Mouse (Mus musculus): Measurements from ENCODE around the gene Dennd2a.
"Not testable (repeated sequence)": the region's sequence is repeated elsewhere in the genome, so short reads cannot be mapped to it uniquely, and the experiment has no call there.

Dennd2a gene

DNA sequence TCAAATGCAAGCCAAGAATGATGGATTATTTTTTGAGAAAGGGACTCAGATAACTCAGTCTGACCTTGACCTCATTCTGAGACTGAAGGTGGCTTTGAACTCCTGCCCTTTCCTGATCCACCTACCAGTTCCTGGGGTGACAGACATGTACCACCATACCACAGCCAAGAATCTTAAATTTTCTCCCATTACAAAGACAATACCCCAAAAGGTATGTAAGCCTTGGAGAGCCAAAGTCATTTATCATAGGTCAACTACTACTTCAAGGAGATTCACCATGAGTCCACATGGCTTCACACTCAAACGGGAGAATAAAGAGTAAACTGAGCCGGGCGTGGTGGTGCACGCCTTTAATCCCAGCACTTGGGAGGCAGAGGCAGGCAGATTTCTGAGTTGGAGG is 107.1 kb downstream of the Dennd2a start:
- no peak for DNase-seq (ENCODE audit: low spot score)

DNA sequence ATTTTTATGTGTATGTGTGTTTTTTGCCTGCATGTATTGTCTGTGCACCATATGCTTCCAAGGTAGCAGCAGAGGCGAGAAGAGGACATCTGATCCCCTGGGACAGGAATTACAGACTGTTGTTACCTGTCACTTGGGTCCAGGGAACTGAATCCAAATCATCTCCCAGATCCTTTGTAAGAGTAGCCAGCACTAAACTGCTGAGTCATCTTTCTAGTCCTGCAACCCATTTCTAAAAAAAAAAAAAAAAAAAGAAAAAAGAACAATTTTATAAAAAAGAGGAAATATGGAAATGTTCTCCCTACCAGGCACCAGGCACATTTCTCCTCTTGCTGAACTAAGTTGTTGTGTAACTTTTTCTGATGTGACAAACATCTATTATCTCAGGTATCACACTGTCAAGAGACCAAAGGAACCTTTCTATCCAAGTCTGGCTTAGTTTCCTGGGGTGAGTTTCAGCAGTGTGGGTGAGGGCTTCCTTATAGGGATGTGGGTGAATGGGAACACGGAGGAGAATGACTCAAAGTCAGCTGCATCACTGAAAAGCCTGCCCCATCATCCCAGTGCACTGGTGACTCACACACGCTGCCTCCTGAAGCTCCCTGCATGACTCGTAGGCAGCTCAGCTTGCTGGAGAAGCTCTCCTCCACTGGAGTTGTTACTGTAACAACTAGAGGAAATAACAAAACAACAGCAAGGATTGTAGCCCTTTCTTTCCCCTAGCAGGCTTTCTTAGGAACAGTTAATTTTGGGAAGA is 110.1 kb downstream of the Dennd2a start:
- DNase-seq (ENCODE audit: low spot score), result no peak

DNA sequence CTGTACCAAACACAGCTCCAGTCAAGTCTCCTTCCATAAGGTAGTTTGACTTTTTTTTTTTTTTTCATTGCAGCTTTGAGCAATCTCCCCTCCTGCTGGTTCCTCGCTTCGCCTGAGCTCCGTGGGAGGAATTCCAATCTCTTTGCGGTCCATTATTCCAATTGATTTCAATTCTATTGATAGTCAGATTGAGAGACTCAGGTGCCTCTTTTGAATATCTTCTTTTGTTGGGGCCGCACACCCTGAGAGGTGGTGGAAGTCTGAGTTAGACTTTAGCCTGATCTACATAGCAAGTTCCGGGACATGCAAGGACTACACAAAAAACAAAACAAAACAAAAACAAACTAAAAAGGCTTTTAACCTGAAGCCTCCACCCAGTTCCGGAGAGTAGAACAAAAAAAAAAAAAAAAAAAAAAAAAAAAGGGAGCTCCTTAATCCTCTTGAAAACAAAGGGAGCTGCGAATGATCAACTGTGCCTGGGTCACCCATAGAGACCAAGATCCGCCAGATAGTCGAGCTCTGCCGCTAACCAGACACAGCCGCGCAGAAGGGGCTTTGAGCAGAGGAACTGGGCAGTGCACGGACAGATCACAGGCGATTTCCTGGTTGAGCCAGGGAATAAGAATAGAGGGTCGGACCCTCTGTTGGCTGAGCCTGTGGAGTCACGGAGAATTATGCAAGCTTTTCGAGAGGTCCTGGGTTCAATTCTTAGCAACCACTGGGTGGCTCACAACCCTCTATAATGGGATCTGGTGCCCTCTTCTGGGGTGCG is 111.7 kb downstream of the Dennd2a start:
- peak; percentile 47 for DNase-seq (ENCODE audit: low spot score)

DNA sequence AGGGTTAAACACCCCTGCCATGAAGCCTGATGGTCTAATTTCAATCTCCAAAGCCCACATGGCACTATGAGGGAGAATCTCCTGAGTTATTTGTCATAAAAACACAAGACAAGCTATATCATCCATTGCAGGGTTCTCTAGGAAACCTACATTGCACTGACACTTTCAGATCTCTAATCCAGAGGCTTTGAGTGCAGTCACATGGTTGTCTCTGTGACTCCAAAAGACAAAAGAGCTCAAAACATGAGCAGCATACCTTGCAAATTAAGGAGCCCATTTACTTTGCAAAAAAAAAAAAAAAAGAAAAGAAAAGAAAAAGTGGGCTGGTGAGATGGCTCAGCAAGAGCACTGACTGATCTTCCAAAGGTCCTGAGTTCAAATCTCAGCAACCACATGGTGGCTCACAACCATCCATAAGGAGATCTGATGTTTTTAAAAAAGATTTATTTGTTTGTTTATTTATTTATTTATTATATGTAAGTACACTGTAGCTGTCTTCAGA is 114.8 kb downstream of the Dennd2a start:
- DNase-seq (ENCODE audit: low spot score), result no peak

DNA sequence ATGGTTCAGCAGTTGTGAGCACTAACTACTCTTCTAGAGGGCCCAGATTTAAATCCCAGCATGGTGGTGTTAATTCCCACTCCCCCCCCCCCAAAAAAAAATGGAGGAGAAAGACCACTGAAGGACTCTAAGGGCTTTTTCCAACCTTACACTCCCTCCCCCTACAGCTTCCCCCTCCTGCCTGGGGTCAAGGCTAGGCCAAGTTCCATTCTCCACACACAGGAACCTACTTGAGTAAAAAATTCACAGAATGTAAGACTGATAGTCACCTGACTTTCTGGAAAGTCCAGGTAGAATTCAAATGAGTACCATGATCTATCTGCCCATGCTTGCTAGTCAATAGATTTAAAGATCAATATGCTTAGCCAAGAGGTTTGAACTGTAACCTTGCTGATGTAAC is 117.5 kb downstream of the Dennd2a start:
- no peak for DNase-seq (ENCODE audit: low spot score)

DNA sequence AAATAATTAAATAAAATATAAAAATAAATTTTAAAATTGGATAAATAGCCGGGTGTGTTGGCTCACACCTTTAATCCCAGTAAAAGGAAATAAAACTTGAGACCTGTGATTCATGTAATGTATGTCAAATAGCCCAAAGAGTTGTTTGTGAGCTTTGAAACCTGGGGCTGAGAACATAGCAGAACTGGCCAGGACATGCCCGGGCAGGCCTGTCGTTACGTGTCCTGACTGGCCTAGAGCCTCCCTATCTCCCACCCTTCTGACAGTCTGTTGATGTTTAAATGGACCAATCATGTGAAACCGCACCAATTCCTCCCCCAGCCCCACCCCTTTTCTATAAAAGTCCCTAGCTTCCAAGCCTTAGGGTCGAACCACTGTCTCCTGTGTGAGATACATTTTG is 120.1 kb downstream of the Dennd2a start:
- not testable (repeated sequence) for DNase-seq (ENCODE audit: low spot score)

DNA sequence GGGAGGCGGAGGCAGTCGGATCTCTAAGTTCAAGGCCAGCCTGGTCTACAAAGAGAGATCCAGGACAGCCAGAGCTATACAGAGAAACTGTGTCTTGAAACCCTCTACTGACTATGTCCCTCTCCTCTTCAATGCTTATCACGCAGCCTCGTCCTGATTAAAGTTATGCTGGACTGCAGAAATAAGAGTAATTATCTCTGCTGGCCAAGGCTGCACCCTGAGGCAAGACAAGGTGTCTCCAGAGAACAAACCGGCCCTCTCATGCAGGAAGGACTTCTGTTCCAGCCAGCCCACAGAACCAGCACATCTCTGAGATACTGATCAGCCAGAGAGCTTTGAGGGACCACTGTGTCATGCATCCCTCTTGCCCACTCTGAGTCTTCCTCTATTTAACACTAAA is 121.8 kb downstream of the Dennd2a start:
- DNase-seq (ENCODE audit: low spot score), result no peak

DNA sequence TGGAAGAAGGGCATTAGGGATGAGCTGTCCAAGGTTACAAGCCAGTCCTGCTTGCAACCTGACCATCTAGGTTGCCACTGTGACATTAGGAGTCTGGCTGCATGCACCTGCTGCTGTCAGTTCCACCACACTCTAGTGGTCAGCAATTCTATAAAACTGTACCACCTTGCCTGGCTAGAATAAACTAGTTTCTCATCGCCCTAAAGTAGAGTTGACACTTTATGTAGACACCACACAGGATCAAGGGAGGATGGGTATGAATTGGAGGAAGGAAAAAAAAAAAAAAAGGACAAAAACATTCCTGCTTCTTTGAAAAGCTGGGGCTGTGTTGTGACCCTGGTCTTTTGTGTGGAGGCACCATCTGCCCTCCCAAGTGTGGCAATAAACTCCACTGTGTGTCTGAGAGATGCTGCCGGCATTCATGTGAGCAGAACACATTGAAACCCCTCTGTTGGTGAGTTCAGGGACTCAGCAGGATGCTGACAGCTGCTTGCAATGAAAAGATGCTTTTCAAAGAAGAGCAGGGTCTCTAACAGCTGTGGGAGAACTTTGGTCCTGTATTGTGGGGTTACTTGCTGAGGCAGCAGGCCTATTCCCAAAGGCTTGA is 122.7 kb downstream of the Dennd2a start:
- DNase-seq (ENCODE audit: low spot score), result peak; percentile 77

DNA sequence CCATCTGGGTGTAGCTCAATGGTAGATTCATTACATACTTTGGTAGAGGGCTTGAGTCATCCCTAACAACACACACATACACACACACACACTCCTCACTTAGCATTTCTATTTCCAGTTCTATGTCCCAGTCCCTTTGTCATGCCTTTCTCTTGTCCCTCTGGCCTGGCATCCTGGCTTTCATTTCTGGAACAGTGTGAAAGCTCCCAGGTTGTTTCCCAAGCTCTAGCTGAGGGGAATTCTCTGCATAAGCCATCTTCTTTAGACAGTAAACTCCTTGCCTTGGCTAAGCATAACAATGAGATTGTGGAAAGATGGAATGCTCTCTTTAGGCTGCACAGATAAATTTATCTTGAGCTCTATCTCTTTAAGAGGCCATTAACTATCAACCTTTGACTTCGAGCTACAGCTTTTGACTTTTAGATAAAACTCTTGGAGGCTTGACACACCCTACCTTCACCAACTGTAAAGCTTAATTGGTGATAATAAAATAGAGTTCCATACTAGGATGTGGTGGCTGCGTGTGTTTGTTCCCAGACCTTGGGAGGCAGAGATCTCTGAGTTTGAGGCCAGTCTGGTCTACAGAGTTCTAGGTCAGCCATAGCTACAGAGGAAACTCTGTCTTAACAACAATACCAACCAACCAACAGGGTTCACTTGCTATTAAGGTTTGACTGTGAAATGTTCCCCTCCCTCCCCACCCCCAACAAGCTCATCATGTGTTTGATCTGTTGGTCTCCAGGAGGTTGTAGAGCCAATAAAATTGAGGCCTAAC is 123.4 kb downstream of the Dennd2a start:
- no peak for DNase-seq (ENCODE audit: low spot score)

DNA sequence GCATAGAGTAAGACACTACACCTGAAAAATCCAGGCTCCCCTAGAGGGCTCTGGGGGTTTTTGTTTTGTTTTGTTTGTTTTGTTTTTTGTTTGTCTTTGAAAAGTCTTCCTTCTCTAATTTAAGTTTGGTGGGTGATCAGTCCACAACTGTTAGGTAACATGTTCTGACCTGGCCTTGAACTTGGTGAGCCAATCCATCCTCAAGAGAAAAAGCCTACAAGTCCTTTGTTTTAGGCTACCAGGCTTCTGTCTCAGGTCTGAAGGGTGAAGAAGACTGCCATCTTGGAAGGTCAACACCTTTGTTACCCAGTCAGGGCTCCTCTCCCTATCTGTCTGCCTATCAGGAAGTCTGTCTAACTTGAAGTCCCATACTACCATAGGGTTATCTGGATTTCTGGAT is 124.0 kb downstream of the Dennd2a start:
- DNase-seq (ENCODE audit: low spot score), result no peak

DNA sequence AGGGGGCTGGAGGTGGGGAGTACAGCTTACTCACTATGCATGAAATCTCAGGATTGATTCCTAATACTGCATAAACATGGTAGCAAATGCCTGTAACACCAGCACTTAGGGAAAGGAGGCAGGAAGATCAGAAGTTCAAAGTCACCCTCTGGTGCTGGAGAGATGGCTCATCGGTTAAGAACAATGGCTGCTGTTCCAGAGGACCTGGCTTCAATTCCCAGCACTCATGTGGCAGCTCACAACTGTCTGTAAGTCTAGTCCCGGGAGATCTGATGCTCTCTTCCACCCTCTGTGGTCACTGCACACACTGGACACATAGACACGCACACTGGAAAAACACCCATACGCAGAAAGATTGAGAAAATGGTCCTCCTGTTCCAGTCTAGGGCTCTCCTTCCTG is 124.5 kb downstream of the Dennd2a start:
- DNase-seq (ENCODE audit: low spot score), result no peak

DNA sequence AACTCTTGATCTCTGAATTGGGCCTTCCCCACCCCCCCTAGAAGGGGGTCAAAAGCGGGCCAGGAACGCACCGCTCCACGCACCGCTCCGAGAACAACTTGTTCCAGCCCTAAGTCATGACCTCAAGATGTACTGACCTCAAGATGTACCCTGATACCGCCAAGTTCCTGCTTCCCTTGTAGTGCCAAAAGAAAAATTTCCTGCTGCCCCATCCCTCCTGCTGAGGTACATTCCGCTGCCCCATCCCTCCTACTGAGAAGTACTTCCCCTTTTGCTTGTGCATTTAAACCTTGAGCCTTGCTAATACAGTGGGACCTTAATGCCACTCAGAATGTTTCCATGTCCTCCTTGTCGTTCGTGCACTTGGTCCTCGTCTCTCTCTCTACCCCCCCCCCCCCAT is 126.9 kb downstream of the Dennd2a start:
- DNase-seq (ENCODE audit: low spot score), result no peak

DNA sequence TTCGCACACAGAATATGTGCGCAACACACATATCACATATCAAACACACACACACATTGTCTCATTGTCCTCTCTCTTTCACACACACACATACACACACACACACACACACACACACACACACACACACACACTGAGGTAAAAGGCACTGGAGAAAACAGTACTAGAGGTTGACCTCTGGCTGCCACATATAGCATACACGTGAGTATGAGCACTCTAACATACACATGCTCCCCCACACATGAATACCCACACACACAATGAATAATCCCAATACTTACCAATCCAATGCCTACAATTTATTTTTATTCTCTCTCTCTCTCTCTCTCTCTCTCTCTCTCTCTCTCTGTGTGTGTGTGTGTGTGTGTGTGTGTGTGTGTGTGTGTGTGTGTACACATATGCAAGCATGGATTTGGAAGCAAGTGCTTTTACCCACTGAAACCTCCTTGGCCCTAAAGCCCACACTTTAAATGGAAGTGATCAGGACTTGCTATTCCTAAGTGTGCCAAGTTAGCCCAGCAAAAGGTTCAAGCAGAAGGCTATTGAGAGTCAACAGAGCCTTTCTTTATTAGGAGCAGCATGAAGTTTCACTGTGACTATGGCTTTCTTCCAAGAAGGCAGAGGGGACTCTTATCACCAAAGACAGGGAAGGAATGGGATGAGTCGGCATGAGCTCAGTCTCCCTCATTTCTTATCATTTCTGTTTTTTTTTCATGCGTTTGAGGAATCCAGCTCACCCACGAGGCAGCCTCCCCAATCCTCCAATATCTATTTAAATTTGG is 128.5 kb downstream of the Dennd2a start:
- no peak for DNase-seq (ENCODE audit: low spot score)

DNA sequence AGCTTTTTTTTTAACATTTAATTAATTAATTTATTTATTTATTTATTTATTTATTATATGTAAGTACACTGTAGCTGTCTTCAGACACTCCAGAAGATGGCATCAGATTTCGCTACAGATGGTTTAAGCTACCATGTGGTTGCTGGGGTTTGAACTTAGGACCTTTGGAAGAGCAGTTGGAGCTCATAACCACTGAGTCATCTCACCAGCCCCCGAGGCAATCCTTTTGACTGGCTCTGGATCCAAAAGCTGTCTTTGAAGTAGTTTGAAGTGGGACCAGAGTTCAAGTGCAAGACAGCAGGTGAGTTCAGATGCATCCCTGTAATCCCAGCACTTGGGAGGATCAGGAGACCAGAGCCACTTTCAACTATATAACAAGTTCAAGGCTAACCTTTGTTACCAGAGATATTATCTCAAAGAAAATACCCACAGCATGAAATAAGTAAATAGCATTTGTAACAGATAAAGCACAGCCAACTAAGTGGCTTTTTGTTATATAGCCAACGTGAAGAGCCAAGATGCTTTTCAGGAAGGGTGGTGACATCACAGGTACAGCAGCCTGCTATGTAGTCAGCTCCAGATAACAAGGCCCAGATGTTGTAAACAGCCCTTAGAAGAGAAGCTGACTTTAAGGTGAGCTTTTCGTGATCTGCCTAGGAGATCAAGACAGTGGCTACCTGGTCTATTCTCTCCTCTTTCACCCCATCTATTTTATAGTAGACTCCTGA is 130.2 kb downstream of the Dennd2a start:
- no peak for DNase-seq (ENCODE audit: low spot score)

DNA sequence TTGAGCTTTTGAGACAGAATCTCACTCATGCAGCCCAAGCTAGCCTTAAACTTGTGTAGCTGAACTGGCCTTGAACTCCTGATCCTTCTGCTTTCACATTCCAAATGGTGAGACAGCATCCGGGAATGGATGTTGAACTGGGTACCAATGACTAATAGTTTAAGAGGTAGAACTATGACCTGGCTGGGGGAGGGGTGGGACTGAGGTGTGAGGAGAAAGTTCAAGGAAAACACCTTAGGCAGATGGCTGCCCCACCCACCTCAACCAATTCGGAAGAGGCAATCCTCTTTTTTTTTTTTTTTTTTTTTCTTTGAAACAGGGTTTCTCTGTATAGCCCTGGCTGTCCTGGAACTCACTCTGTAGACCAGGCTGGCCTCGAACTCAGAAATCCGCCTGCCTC is 130.9 kb downstream of the Dennd2a start:
- DNase-seq (ENCODE audit: low spot score), result no peak

DNA sequence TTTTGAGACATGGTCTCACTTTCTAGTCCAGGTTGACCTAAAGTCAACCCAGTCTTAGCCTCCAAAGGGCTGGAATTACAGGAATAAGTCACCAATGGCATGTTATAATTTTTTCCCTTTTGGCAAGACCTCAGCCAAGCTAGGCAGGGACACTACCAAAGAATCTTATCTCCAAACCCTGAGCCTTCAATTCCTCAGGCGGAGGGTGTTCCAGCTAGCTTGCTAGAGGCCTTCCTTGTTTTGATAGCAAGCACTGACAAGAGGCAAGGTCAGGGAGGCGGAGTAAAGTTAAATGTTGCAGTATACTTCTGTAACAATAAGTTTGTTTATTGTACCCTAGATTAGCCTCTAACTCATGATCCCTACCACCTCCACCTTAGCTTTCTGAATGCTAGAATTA is 132.5 kb downstream of the Dennd2a start:
- DNase-seq (ENCODE audit: low spot score), result no peak

DNA sequence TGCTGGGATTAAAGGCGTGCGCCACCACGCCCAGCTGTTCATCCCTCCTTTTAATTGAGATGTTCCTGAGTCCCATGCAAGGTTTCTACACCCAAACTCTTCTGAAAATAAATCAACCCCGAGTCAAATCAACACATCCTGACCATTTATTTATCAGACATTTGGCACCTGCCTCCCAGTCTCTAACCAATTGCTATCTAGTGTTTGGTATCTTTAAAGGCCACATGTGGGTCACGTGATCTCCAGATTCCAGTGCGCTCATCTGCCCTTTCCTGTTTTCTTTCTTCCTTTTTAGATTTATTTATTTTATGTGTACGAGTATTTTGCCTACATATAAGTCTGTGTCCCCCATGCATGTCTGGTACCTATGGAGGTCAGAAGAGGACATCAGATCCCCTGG is 134.0 kb downstream of the Dennd2a start:
- no peak for DNase-seq (ENCODE audit: low spot score)

DNA sequence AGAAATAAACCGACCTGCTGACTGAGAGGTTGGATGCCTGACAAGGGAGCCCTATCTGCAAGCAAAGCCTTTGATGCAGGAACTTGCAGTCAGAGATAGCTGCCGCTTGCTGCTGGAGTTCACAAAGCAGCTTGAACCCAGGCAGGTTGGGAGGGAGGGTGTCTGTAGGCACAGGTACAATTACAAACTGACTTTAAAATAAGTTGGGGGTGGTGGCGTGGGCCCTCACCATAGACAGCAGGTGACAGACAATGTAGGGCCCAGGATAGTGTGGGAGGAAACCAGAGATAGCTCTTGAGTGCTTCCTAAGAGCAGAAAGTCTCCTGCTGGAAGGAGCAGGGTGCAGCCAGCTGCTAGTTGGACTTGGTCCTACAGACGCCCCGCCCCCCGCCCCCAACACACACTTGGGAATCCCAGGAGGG is 134.5 kb downstream of the Dennd2a start:
- DNase-seq (ENCODE audit: low spot score), result no peak

DNA sequence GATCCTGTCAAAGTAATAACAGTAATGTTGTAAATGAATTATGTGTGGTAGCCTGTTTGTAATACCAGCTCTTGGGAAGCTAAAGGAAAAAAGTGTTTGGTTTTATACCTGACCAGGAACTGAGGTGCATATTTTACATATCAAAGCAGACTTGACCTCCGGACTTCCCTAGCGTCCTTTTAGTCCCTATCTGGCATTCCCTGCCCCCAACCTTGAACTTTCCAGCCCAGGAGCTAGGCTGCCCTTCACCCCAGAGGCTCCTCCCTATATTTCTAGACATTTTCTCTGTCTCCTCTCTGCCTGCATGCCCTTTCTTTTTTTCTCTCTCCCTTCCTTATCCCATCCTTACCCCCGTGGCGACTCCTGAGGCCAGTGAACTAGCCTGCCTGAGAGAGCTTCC is 136.8 kb downstream of the Dennd2a start:
- DNase-seq (ENCODE audit: low spot score), result no peak

DNA sequence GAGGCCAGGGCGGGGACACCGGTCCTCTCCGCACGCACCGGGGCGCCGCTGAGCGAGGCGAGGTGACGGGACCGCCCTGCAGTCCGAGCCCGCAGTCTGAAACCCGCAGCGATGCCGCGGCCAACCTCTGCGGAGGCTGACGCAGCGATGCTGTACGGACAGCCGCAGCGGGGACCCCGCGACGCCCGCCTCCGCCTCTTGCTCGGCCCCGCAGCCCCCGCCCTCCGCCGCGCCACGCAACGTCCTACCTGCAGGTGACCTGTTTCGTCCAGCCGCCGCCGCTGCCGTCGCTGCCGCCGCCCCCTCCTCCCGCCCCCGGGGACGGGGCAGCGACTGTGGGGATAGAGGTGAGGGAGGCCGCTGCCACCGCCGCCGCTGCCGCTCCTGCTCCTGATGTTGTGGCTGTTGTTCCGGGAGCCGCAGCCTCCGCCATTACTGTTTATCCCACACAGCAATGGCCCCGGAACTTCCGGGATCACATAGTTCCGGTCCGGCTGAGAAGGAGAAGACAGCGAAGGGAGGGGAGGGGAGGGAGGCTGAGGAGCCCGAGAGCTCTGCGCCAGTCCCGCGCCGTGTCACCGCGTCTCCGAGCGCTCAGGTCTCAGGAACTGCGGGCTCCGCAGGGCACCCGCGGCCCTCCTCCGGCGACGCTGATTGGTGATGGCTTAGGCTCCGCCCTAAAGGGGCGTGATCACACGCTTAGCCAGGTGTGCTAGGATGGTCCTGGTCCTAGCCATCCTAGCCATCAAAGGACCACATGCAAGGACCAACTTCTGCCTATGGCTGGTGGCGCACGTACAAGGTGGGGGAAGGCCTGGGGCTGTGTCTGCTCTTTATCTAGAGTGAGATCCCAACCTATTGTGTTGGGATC is 137.6 kb downstream of the Dennd2a start, which contains the start of gene Mkrn1:
Mkrn1 (minus strand) TSS at position 612 of the 871 bp plus-strand sequence.
- peak; percentile 88 for DNase-seq (ENCODE audit: low spot score)
